Mouse (Mus musculus) R1 (cell line): ENCODE data around the gene Kdm5a.
A peak's percentile ranks its signal among the peaks of the same experiment; 100 is the strongest.

ENCODE experiments used
- DNase-seq: peaks from one replicate; pipeline ENCODE4 v3.0.0-alpha.2; 2018; ENCODE audit warnings: low read depth, low spot score

Kdm5a gene

GRCm38 (mm10) chr6:120470666-120471065 is 106.7 kb downstream of the Kdm5a start:
- no peak for DNase-seq

DNA sequence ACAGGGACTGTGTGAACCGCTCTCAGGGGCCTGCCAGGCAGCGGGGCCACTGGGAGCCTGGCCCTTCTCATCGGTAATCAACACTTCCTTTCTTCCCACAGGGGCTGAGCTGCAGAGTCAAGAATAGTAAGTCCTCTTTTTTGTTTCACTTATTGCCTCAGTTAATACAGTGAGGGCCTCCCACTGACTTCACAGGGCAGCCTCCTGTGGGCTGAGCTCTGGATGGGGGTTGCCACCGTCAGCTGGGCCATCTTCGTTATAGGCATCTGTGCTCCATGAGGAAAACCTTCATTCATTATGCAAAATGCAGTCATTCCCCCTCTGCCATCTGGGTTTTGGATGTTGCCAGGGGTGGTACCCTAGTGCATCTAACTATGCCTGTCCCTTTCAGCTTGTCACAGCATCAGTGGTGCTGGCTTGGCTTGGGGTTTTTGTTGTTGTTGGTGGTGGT is 108.1 kb downstream of the Kdm5a start:
- no peak for DNase-seq

- peak; percentile 71 for DNase-seq
Observed at GRCm38 (mm10) chr6:120472455-120473140, 108.7 kb downstream of the Kdm5a start.

- DNase-seq = no peak
Observed at GRCm38 (mm10) chr6:120473427-120473826, 109.5 kb downstream of the Kdm5a start.

DNA sequence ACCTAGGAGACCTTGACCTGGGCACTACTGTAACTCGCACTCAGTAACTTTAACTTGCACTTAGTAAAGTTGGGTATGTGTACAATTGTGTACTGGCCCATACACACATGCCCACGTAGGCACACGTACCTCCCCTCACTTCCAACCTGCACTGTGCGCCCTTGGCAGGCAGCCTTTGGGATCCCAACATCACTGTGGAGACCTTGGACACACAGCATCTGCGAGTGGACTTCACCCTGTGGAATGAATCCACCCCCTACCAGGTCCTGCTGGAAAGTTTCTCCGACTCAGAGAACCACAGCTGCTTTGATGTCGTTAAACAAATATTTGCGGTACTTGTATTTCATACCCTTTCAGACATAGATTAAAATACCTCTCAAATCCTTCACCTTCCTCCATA is 111.4 kb downstream of the Kdm5a start:
- DNase-seq = no peak

DNA sequence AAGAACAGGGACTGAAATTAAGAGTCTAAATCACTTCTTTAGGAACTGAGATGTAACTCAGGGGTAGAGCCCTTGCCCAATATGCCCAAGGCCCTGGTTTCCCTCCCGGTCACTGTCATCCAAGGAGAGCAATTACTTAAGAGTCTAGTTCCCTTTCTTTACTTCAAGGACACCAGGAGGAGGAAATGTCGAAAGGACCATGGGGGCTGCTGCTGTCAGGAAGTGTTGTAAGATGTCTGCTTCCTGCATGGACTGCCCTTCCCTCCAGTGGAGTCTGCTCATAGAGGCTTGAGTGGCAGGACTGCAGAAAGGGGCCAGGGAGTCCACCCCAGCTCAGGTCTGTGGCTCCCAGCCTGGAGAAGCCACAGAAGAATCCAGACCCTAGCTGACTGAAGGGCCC is 115.4 kb downstream of the Kdm5a start:
- DNase-seq = no peak

DNA sequence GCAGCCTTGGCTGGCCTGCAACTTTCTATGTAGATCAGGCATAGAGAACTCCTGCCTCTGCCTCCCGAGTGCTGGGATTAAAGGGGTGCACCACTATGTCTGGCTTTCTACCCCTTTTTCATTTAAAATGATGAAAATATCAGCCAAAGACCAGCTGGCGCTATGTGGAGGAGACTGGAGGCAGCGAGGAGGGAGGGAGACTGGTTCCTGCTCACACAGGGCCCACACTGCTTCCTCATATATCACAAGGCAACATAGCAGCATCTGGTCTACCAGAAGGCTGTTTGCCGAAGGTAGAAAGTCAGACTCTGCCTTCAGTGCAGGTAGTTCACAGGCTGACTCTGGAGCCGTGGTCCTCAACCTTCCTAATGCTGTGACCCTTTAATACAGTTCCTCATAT is 116.4 kb downstream of the Kdm5a start:
- DNase-seq = no peak

GRCm38 (mm10) chr6:120481538-120481937 is 117.6 kb downstream of the Kdm5a start:
- DNase-seq = peak; percentile 67

DNA sequence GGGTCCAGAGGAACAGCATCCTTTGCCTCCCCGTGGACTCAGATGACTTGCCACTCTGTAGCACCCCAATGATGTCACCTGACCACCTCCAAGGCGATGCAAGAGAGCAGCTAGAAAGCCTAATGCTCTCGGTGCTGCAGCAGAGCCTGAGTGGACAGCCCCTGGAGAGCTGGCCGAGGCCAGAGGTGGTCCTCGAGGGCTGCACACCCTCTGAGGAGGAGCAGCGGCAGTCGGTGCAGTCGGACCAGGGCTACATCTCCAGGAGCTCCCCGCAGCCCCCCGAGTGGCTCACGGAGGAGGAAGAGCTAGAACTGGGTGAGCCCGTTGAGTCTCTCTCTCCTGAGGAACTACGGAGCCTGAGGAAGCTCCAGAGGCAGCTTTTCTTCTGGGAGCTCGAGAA is 118.1 kb downstream of the Kdm5a start:
- DNase-seq = no peak

DNA sequence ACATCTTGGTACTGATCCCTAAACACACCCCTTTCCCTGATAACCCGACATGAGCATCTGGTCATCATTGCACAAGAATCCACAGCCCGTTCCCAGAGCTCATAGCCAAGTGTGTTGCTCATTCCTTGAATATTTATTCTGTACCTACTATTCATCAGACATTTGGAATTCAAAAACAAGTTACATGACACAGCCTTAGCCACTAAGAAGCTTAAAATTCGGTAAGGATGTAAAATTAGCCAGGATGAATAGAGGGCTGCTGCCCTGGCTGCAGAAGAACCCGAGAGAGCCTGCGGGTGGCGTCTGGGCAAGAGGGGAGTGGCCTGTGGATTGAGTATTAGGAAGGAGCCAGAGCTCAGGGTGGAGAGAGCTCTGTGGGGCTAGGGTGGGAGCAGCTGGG is 118.8 kb downstream of the Kdm5a start:
- no peak for DNase-seq

GRCm38 (mm10) chr6:120483211-120483626 is 119.3 kb downstream of the Kdm5a start:
- DNase-seq = peak; percentile 63

DNA sequence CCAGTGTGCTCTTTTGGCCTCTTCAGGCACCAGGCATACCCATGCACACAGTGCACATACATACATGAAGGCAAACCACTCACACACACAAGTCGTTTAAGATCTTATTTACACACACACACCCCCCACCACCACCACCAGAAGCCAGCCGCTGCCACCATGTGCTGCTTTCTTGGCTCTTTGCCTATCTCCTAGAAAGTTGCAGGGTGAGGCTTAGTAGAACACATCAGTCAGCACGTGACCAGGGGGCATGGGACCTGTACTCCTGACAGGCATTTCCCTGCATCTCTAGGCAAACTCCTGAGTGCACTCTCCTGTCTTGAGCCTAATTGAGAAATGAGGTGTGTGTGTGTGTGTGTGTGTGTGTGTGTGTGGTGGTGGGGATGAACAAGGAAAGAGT is 121.1 kb downstream of the Kdm5a start:
- DNase-seq = no peak

- DNase-seq = no peak
Observed at GRCm38 (mm10) chr6:120486051-120486510, 122.2 kb downstream of the Kdm5a start.

DNA sequence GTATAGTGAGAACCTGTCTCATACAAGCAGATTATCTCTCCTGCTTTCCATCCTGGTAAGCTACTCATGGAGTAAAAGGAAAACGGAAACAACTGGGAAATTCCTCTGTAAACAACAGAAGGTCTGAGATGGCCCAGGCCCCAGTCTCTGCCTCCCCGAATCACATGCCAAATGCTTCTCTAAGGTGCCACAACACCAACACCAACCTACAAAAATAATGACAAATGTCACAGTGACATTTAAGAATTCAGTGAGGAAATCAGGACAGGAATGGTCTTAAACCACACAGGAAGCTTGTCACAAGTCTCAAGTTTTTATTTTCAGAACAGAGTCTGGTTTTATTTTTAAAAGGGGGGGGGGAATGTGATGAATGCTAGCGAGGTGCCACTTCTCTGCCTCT is 124.7 kb downstream of the Kdm5a start:
- no peak for DNase-seq

DNA sequence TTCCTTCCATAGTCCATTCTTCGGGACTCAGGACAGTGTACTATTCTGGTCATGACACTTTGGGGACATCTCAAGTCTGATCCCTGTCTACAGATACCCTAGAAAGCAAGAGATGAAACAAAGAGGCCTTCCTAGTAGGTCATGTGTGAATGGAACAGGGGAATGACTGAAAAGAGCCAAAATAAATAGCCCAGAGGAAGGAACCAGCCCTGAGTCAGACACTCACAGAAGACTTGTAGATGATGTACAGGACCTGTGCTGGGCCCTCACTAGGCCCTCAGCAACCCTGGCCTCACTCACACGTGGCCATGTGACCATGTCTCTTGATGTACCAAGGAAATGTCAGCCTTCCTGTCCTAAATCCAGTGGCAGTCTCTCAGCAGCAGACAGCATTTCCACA is 125.5 kb downstream of the Kdm5a start:
- no peak for DNase-seq

- DNase-seq = no peak
Observed at GRCm38 (mm10) chr6:120491064-120491463, 127.1 kb downstream of the Kdm5a start.

- peak; percentile 40 for DNase-seq
Observed at GRCm38 (mm10) chr6:120491862-120492498, 128.1 kb downstream of the Kdm5a start.

DNA sequence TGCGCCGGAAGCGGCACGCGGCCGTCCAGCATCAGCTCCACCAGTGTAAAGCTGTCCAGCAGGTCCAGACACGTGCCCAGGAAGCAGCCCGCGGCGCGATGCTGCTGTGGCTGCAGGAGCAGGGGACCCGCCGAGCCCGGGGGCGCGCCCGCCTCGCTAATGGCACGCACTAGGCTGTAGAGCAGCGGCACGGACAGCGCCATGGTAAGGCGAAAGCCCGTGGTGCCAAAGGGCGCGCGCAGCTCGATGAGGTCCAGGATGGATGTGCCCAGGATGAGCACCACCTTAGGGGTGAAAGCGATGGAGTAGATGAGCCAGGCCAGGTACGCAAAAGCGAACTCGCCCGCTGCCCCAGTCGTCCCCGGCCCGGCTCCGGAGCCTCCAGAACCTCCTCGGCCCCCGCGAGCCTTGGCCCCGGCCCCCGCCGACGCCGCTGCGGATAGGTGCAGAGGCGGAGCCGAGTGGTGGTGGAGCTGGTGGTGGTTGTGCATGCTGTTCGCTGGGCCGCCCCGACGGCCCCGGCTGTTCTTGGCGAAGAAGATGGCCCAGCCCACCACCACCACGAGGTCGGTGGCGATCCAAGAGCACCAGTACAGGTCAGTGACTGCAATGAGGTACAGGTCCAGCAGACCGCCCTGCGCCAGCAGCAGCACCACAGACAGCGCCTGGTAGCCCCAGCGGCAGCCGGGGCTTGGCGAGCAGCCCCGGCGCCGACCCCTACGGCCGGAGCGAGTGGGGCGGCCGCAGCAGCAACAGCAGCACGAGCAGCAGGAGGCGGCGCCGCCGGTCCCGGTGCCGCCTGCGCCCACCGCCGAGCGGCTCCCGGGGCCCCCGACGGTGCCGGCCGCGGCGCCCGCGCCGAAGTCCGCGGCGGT is 128.8 kb downstream of the Kdm5a start:
- peak; percentile 61 for DNase-seq

DNA sequence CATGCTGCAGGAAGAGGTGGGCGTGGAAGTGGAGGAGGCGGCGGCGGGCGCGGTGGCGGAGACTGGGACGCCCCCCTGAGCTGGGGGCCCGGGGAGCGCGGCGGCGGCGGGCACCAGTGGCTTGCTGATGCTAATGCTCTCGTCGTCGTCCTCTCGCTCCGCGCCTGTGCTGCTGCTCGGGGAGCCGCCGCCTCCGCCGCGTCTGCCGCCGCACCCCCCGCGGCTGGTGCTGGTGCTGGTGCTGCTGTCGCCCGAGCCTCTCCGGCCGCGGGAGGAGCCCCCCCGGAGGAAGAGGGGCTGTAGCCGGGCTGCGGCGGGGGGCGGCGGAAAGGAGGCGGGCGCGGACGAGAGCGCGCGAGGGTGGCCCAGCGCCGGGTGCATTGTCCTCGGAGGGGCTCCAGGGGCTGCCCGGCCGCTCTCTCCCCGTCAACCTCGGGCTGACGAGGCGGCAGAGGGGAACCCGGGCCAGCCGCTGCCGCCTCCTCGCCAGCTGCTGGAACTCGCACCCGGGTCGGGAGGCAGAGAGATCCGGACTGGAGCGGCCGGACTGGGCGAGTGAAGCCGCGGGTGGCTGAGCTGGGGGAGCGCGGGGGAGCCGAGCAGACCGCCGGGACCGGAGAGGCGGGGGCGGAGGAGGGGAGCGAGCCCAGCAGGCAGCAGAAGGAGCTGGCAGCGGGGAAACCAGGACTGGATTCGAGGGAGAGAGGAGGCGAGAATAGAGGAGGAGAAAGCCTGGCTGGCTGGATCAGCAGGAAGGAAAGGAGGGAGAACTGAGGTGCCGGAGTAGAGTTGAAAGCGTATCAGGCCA is 129.7 kb downstream of the Kdm5a start, which contains the start of gene Tmem121b:
Tmem121b (minus strand) TSS at position 434 of the 808 bp plus-strand sequence.
- peak; percentile 74 for DNase-seq
